Mouse (Mus musculus): Measurements from ENCODE around the gene Krt10. TPM values are rescaled to one million over a fixed set of nuclear protein-coding genes. Genes with fewer than 3 reads are reported as not detected.

The Krt10 gene
- polyA plus RNA-seq, 1 experiment from 2014 or later, result 24.1 TPM

DNA sequence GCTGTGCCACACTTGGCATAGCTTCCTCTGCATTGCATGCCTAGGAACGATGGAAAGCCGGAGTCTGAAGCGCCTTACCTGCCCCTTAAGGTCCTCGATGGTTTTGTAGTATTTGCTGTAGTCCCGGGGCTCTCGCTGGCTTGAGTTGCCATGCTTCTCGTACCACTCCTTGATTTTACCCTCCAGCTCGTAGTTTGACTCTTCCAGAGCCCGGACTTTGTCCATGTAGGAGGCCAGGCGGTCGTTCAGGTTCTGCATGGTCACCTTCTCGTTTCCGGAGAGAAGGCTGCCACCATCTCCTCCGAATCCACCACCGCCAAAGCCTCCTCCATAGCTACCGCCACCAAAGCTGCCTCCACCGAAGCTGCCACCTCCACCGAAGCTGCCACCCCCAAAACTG is 503 bp downstream of the Krt10 start:
- Histone ChIP-seq H3K4me3 (replicated peaks; ENCODE audit: low read length) (no peak overlapping the region), H3K36me3 (ENCODE audit: control insufficient read depth, insufficient read depth) (no peaks in the 10 kb centered on the region), H3K27me3 (replicated peaks; ENCODE audit: control insufficient read depth, insufficient read depth, low read length) (no peaks in the 10 kb centered on the region), H3K4me2 (ENCODE audit: low read length) (no peak overlapping the region), H3K4me1 (replicated peaks; ENCODE audit: control insufficient read depth, insufficient read depth, low read length) (0 out of 2 replicates have a peak, but pooled peaks cover 6% of the 10 kb centered on the region), H3K9ac (replicated peaks; ENCODE audit: low read depth, low read length) (no peak overlapping the region), H3K27ac (ENCODE audit: low read length) (no peak overlapping the region), H3K9me3 (ENCODE audit: control insufficient read depth, low read length) (no peaks in the 10 kb centered on the region)
- no peak for ATAC-seq
- 94% methylated on average over 18 of the region's 18 CpGs for WGBS

DNA sequence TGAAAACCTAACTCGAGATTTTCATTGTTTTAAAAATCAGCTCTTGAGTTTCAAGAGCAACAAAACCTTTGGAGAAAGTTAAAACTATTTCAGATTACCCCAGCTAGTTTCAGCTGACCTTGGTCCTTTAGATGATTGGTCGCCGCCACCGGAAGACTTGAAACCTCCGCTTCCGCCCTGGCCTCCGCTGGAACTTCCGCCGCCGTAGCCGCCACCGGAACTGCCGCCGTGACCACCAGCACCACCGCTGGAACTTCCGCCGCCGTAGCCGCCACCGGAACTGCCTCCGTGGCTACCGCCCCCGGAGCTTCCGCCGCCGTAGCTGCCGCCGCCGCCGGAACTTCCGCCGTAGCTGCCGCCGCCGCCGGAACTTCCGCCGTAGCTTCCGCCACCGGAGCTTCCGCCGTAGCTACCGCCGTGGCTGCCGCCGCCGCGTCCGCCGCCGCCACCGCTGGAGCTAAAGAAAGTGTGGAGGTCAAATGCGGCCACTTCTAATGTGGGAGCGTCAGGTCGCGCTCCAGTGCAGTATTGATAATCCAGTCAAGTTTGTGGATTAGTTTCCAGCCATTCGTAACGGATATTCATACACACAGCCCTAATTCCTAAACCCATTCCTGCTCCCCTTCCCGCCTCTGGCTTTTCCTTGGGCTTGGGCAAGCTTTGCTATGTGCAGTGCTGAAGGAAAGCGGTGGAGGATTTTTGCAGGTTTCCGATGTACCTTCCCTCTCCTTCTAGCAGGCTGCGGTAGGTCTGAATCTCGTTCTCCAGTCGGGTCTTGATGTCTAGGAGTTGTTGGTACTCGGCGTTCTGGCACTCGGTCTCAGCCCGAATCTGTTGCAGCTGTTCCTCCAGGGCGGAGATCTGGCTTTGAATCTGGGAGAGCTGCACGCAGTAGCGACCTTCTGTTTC is 3.1 kb downstream of the Krt10 start:
- under 1% methylated on average over 71 of the region's 71 CpGs for WGBS
- peak overlapping the region; percentile 59 for H3K4me2 ChIP-seq (ENCODE audit: low read length)
- H3K4me3 ChIP-seq (replicated peaks; ENCODE audit: low read length), result peak overlapping the region; percentile 64
- ATAC-seq, result peak; percentile 92
- H3K9me3 ChIP-seq (ENCODE audit: control insufficient read depth, low read length), result no peaks in the 10 kb centered on the region
- no peaks in the 10 kb centered on the region for H3K36me3 ChIP-seq (ENCODE audit: control insufficient read depth, insufficient read depth)
- peak overlapping the region; percentile 93 for H3K27ac ChIP-seq (ENCODE audit: low read length)
- 0 out of 2 replicates have a peak, but pooled peaks cover 6% of the 10 kb centered on the region for H3K4me1 ChIP-seq (replicated peaks; ENCODE audit: control insufficient read depth, insufficient read depth, low read length)
- peak overlapping the region; percentile 71 for H3K9ac ChIP-seq (replicated peaks; ENCODE audit: low read depth, low read length)
- no peaks in the 10 kb centered on the region for H3K27me3 ChIP-seq (replicated peaks; ENCODE audit: control insufficient read depth, insufficient read depth, low read length)

DNA sequence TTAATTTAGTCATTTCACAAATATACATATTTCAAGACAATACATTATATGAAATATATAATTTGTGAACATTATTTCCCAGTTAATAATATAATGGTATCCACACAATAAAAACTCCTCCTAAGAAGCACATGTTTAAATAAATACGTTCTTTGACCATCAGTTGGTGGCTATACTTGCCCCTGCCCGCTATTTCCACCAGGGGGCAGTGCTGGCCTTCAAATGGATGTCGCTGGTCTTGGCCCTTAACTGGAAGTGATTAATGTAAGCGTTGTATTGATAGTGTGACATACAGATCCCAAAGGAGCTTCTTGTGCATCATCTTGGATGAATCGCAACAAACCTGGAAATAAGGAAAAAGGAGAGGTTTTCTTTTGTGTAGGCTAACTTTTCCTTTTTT is 9.6 kb downstream of the Krt10 start:
- Histone ChIP-seq H3K4me1 (replicated peaks; ENCODE audit: control insufficient read depth, insufficient read depth, low read length) (no peaks in the 10 kb centered on the region), H3K27ac (ENCODE audit: low read length) (no peak overlapping the region), H3K4me3 (replicated peaks; ENCODE audit: low read length) (no peak overlapping the region), H3K36me3 (ENCODE audit: control insufficient read depth, insufficient read depth) (no peaks in the 10 kb centered on the region), H3K9me3 (ENCODE audit: control insufficient read depth, low read length) (no peaks in the 10 kb centered on the region), H3K27me3 (replicated peaks; ENCODE audit: control insufficient read depth, insufficient read depth, low read length) (no peaks in the 10 kb centered on the region), H3K9ac (replicated peaks; ENCODE audit: low read depth, low read length) (no peak overlapping the region), H3K4me2 (ENCODE audit: low read length) (no peak overlapping the region)
- no peak for ATAC-seq
- 8% methylated on average over 5 of the region's 5 CpGs for WGBS

DNA sequence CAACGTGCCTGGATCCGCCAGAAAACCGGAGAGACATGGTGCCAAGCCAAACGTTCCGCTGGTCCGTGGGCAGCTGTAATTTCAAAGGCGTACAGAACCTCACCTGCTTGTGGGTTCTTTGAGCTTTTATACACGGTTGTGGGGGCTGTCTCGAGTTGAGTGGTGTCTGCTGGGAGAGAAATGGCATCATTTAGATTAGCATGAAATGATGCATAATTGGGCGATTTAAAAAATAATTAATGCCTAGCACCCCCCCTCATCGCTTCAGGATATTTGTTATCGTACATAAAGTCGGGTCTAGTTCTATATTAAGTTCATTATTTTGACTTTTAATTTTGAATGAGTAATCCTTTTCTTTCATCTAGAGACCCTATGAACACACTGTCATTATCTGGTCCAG is 14.4 kb downstream of the Krt10 start, which contains the start of gene Krt28:
Krt28 (minus strand) TSS at position 101 of the 400 bp plus-strand sequence.
- Histone ChIP-seq H3K4me2 (ENCODE audit: low read length) (no peak within 1 kb of the TSS), H3K9me3 (ENCODE audit: control insufficient read depth, low read length) (no peaks in the 10 kb centered on the region), H3K4me3 (replicated peaks; ENCODE audit: low read length) (no peak within 1 kb of the TSS), H3K36me3 (ENCODE audit: control insufficient read depth, insufficient read depth) (no peaks in the 10 kb centered on the region), H3K27me3 (replicated peaks; ENCODE audit: control insufficient read depth, insufficient read depth, low read length) (no peaks in the 10 kb centered on the region), H3K4me1 (replicated peaks; ENCODE audit: control insufficient read depth, insufficient read depth, low read length) (no peaks in the 10 kb centered on the region), H3K27ac (ENCODE audit: low read length) (no peak within 1 kb of the TSS), H3K9ac (replicated peaks; ENCODE audit: low read depth, low read length) (no peak within 1 kb of the TSS)
- 81% methylated on average over 13 of the region's 13 CpGs for WGBS
- no peak for ATAC-seq

DNA sequence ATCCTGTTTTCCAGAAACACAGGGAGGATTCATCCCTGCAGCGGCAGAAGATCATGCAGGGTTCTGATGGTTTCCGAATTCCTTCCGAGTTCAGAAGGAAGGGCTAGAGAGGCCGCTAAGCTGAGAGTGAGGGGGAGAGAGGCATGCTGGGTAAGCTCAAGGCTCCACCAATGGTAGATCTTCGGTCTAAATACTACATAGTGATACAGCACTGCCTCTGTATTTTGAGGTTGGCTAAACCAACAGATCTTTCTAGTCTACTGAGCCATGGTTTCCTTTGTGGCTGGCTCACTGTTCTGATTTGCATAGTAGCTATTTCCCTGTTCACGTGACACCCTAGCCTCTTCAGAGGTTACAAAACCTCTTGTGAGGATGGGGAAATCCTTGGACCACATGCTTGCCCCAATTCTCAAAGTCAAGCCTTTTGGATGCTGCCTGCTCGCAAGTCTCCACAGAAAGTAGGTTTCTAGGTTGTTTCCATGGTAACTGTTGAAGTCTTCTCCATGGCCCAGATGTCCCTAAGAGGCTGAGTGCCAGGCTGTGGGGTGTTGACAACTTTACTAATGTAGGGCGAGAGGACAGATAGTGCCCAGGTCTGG is 19.2 kb downstream of the Krt10 start:
- no peak overlapping the region for H3K4me3 ChIP-seq (replicated peaks; ENCODE audit: low read length)
- ATAC-seq, result no peak
- no peaks in the 10 kb centered on the region for H3K4me1 ChIP-seq (replicated peaks; ENCODE audit: control insufficient read depth, insufficient read depth, low read length)
- no peaks in the 10 kb centered on the region for H3K36me3 ChIP-seq (ENCODE audit: control insufficient read depth, insufficient read depth)
- H3K4me2 ChIP-seq (ENCODE audit: low read length), result no peak overlapping the region
- H3K27ac ChIP-seq (ENCODE audit: low read length), result no peak overlapping the region
- no peak overlapping the region for H3K9ac ChIP-seq (replicated peaks; ENCODE audit: low read depth, low read length)
- WGBS, result 80% methylated on average over 8 of the region's 8 CpGs
- no peaks in the 10 kb centered on the region for H3K27me3 ChIP-seq (replicated peaks; ENCODE audit: control insufficient read depth, insufficient read depth, low read length)
- H3K9me3 ChIP-seq (ENCODE audit: control insufficient read depth, low read length), result no peaks in the 10 kb centered on the region

DNA sequence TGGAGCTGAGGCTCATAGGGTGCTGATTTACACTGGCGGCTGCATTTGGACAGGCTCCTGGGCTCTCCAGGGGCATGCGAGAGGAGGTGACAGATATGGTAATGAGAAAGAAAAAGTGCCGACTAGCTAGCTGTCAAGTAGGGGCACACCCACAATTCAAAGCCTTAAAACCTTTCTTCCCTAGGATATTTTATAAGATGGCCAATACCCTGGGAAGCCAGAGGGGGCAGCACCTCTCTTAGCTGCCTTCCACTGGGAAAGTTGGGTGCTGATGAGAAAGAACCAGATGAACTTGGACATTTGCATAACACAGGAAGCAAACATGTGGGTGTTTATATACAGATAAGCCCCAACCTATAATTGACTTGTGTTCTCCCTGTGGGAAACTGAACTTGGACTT is 19.9 kb downstream of the Krt10 start:
- WGBS, result 8% methylated on average over 3 of the region's 3 CpGs
- Histone ChIP-seq H3K36me3 (ENCODE audit: control insufficient read depth, insufficient read depth) (no peaks in the 10 kb centered on the region), H3K4me1 (replicated peaks; ENCODE audit: control insufficient read depth, insufficient read depth, low read length) (no peaks in the 10 kb centered on the region), H3K27me3 (replicated peaks; ENCODE audit: control insufficient read depth, insufficient read depth, low read length) (no peaks in the 10 kb centered on the region), H3K9ac (replicated peaks; ENCODE audit: low read depth, low read length) (no peak overlapping the region), H3K4me3 (replicated peaks; ENCODE audit: low read length) (no peak overlapping the region), H3K27ac (ENCODE audit: low read length) (no peak overlapping the region), H3K9me3 (ENCODE audit: control insufficient read depth, low read length) (no peaks in the 10 kb centered on the region), H3K4me2 (ENCODE audit: low read length) (no peak overlapping the region)
- ATAC-seq, result no peak

DNA sequence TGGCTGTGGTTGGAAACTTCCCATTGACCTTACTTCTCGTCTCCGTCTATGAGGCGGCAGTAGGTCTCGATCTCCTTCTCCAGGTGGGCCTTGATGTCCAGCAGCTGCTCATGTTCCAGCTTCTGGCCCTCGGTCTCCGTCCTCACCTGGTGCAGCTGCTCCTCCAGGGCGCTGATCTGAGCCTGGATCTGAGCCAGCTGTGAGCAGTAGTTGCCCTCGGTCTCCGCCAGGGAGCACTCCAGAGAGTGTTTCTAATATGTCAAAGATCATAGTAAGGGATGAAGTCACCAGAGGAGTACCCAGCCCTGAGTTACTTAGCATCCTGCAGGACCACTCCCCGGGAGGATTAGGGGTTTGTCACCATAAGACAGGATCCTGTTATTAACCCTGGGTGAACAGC is 22.4 kb downstream of the Krt10 start:
- Histone ChIP-seq H3K36me3 (ENCODE audit: control insufficient read depth, insufficient read depth) (no peaks in the 10 kb centered on the region), H3K9ac (replicated peaks; ENCODE audit: low read depth, low read length) (no peak overlapping the region), H3K27me3 (replicated peaks; ENCODE audit: control insufficient read depth, insufficient read depth, low read length) (no peaks in the 10 kb centered on the region), H3K4me3 (replicated peaks; ENCODE audit: low read length) (no peak overlapping the region), H3K27ac (ENCODE audit: low read length) (no peak overlapping the region), H3K9me3 (ENCODE audit: control insufficient read depth, low read length) (no peaks in the 10 kb centered on the region), H3K4me1 (replicated peaks; ENCODE audit: control insufficient read depth, insufficient read depth, low read length) (no peaks in the 10 kb centered on the region), H3K4me2 (ENCODE audit: low read length) (no peak overlapping the region)
- ATAC-seq, result no peak
- WGBS, result 48% methylated on average over 10 of the region's 10 CpGs

DNA sequence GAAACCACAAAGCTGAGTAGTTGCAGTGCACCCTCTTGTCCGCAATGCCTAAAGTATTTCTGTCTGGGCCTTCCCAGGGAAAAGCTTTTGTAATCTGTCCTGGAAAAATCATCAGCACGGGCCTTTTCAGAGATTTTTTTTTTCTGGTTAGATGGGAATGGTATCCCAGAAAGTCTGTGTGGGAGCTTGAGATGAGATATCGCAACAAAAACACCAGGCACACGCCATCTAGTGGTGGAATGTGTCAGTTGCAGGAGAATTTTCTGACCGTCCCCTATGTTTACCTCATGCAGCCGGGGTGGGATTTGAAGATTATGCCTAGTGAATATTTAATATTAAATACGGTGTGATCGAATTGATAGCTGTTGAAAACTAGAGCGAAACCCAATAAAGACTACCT is 24.8 kb downstream of the Krt10 start:
- no peak for ATAC-seq
- H3K9me3 ChIP-seq (ENCODE audit: control insufficient read depth, low read length), result no peaks in the 10 kb centered on the region
- H3K4me3 ChIP-seq (replicated peaks; ENCODE audit: low read length), result no peak overlapping the region
- H3K4me2 ChIP-seq (ENCODE audit: low read length), result no peak overlapping the region
- no peak overlapping the region for H3K27ac ChIP-seq (ENCODE audit: low read length)
- H3K36me3 ChIP-seq (ENCODE audit: control insufficient read depth, insufficient read depth), result no peaks in the 10 kb centered on the region
- H3K4me1 ChIP-seq (replicated peaks; ENCODE audit: control insufficient read depth, insufficient read depth, low read length), result no peaks in the 10 kb centered on the region
- no peaks in the 10 kb centered on the region for H3K27me3 ChIP-seq (replicated peaks; ENCODE audit: control insufficient read depth, insufficient read depth, low read length)
- no peak overlapping the region for H3K9ac ChIP-seq (replicated peaks; ENCODE audit: low read depth, low read length)
- WGBS, result 26% methylated on average over 9 of the region's 9 CpGs

DNA sequence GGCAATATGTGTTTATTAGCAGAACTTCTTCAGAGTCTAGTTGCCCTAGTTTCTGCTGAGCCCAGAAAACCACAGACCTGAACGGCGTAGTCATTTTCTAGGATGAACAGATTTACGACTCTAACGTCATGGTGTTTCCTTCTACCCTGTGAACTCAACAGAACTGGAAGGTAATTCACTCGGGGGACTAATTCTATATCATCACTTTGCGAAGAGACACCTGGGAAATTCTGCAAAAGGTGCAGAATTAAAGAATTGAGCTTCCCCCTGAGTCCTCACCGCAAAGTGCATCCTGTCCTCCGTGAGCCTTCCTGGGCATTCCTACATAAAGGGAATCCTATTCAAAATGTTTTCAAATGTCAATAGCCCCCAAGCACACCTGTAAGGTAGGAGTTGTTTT is 27.7 kb downstream of the Krt10 start:
- no peak overlapping the region for H3K4me3 ChIP-seq (replicated peaks; ENCODE audit: low read length)

More for the DNA sequence above, 27.7 kb downstream of the Krt10 start:
- H3K4me1 ChIP-seq (replicated peaks; ENCODE audit: control insufficient read depth, insufficient read depth, low read length), result no peaks in the 10 kb centered on the region
- 92% methylated on average over 8 of the region's 8 CpGs for WGBS
- no peak overlapping the region for H3K4me2 ChIP-seq (ENCODE audit: low read length)
- no peaks in the 10 kb centered on the region for H3K36me3 ChIP-seq (ENCODE audit: control insufficient read depth, insufficient read depth)
- no peak for ATAC-seq
- H3K27ac ChIP-seq (ENCODE audit: low read length), result no peak overlapping the region
- H3K9ac ChIP-seq (replicated peaks; ENCODE audit: low read depth, low read length), result no peak overlapping the region
- H3K27me3 ChIP-seq (replicated peaks; ENCODE audit: control insufficient read depth, insufficient read depth, low read length), result no peaks in the 10 kb centered on the region
- no peaks in the 10 kb centered on the region for H3K9me3 ChIP-seq (ENCODE audit: control insufficient read depth, low read length)
